Mouse (Mus musculus) mature B cell (primary cell): ENCODE data around the gene Vmn2r13.
"Not testable (repeated sequence)": the region's sequence is repeated elsewhere in the genome, so short reads cannot be mapped to it uniquely, and the experiment has no call there.

Experiments
- in situ Hi-C: fragments of 300-500 bp; cut with MboI; formaldehyde crosslinking; loops from 2 replicates; pipeline ENCODE4 v1.14.3; 2019

Gene Vmn2r13

GRCm38 (mm10) chr5:109192099-109192498 lies at the start of gene Vmn2r13:
Gene Vmn2r13 (minus strand): TSS chr5:109192199.
- in situ Hi-C loops = not testable (repeated sequence)

GRCm38 (mm10) chr5:109224608-109225007 lies 32.6 kb upstream of the Vmn2r13 start, which contains the start of gene Vmn2r14:
Gene Vmn2r14 (minus strand): TSS chr5:109224708.
- in situ Hi-C loops = no loop called here

DNA sequence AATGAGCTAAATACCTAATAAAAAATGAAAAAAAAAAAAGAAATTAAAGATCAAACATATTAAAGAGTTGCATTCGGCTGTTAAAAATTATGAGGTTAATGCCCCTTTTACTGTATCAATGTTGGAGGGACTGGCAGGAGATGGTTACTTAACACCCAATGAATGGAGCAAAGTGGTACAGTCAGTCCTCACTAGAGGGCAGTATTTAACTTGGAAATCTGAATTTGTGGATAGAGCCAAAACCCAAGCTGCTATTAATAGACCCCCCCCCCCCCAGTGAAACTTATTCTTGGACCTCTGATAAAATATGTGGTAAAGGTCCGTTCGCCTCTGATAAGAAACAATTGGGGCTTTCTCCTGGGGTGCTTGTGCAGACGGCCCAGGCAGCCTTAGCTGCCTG lies 25.1 kb downstream of the Vmn2r13 start:
- in situ Hi-C loops = not testable (repeated sequence)

DNA sequence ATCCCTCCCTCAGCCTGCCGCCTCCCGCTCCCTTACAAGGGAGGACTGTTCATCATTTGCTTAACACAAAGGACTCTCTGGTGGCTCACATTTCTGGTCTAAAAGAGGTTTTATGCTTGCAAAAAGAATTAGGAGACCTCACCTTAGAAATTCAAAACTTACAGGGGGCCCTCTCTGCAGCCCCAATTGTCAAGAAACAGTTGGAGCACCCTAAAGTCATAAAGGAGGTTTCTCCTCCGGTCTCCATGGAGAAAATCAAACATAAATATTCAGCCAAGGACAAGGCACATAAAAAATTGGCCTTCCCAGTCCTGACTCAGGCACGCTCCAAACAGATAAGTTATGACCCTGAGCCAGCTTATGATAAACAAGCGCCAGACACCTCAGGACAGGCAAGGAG lies 31.9 kb downstream of the Vmn2r13 start:
- in situ Hi-C loops = no loop called here

GRCm38 (mm10) chr5:109159576-109159975 lies 32.4 kb downstream of the Vmn2r13 start:
- in situ Hi-C loops = not testable (repeated sequence)

- in situ Hi-C loops = not testable (repeated sequence)
Observed at GRCm38 (mm10) chr5:109158488-109159485, 33.2 kb downstream of the Vmn2r13 start.

GRCm38 (mm10) chr5:109139546-109139945 lies 52.5 kb downstream of the Vmn2r13 start:
- in situ Hi-C loops = no loop called here

GRCm38 (mm10) chr5:109136731-109137130 lies 55.3 kb downstream of the Vmn2r13 start:
- in situ Hi-C loops = no loop called here
